Mouse (Mus musculus): Measurements from ENCODE around the gene Tcam1. TPM values are rescaled to one million over a fixed set of nuclear protein-coding genes. Genes with fewer than 3 reads are reported as not detected.

Gene Tcam1
- polyA plus RNA-seq, 1 experiment from 2014 or later: 0.15 TPM

GRCm38 (mm10) chr11:106283371-106283770 is 6.9 kb downstream of the Tcam1 start:
- H3K4me3 ChIP-seq: no peak overlapping the region
- H3K27me3 ChIP-seq (ENCODE audit: poor library complexity, severe bottlenecking): no peaks in the 10 kb centered on the region
- no peaks in the 10 kb centered on the region; the same call in 1 of the 2 replicates for H3K4me1 ChIP-seq
- 84% methylated on average over 4 of the region's 4 CpGs for WGBS
- no peaks in the 10 kb centered on the region for H3K36me3 ChIP-seq (replicated peaks)
- H3K9me3 ChIP-seq: no peaks in the 10 kb centered on the region
- H3K27ac ChIP-seq: no peak overlapping the region
- no peak for DNase-seq (ENCODE audit: extremely low spot score, low spot score)

- 83% methylated on average over 8 of the region's 8 CpGs for WGBS
Measured at GRCm38 (mm10) chr11:106284126-106284525, 7.7 kb downstream of the Tcam1 start.

DNA sequence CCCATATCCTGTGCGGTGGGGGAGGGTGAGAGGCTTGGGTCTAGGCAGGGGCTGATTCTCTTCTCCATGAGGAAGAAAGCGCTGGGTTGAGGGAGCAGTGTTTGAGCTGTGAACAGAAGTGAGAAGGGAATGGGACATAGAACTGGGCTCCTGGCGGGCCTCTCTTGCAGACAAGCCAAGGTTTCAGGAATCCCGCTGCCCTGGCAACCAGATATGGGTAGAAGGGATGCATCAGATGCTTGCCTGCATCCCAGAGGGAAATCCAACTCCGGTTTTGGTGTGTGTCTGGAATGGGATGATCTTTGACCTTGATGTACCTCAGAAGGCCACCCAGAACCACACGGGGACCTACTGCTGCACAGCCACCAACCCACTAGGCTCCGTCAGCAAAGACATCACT is 9.7 kb downstream of the Tcam1 start:
- Histone ChIP-seq H3K4me3 (no peak overlapping the region), H3K27me3 (ENCODE audit: poor library complexity, severe bottlenecking) (no peaks in the 10 kb centered on the region), H3K4me1 (no peaks in the 10 kb centered on the region; the same call in 1 of the 2 replicates), H3K36me3 (replicated peaks) (no peaks in the 10 kb centered on the region), H3K9me3 (no peaks in the 10 kb centered on the region), H3K27ac (no peak overlapping the region)
- 91% methylated on average over 7 of the region's 7 CpGs for WGBS
- no peak for DNase-seq (ENCODE audit: extremely low spot score, low spot score)

More at GRCm38 (mm10) chr11:106284126-106284525, 7.7 kb downstream of the Tcam1 start:
- H3K36me3 ChIP-seq (replicated peaks): no peaks in the 10 kb centered on the region
- no peaks in the 10 kb centered on the region; the same call in 1 of the 2 replicates for H3K4me1 ChIP-seq
- H3K27me3 ChIP-seq (ENCODE audit: poor library complexity, severe bottlenecking): no peaks in the 10 kb centered on the region
- H3K4me3 ChIP-seq: no peak overlapping the region
- no peak for DNase-seq (ENCODE audit: extremely low spot score, low spot score)
- no peak overlapping the region for H3K27ac ChIP-seq
- no peaks in the 10 kb centered on the region for H3K9me3 ChIP-seq

- Histone ChIP-seq H3K36me3 (replicated peaks) (no peaks in the 10 kb centered on the region), H3K27ac (no peak overlapping the region), H3K4me3 (no peak overlapping the region), H3K9me3 (no peaks in the 10 kb centered on the region), H3K4me1 (no peaks in the 10 kb centered on the region; the same call in 1 of the 2 replicates), H3K27me3 (ENCODE audit: poor library complexity, severe bottlenecking) (no peaks in the 10 kb centered on the region)
- DNase-seq (ENCODE audit: extremely low spot score, low spot score): no peak
- WGBS: 83% methylated on average over 11 of the region's 11 CpGs
Measured at GRCm38 (mm10) chr11:106286987-106287386, 10.5 kb downstream of the Tcam1 start.

GRCm38 (mm10) chr11:106289369-106289768 is 12.9 kb downstream of the Tcam1 start:
- Histone ChIP-seq H3K36me3 (replicated peaks) (no peaks in the 10 kb centered on the region), H3K27me3 (ENCODE audit: poor library complexity, severe bottlenecking) (no peaks in the 10 kb centered on the region), H3K27ac (no peak overlapping the region), H3K4me1 (no peaks in the 10 kb centered on the region), H3K4me3 (no peak overlapping the region), H3K9me3 (peaks cover 2% of the 10 kb centered on the region; the same call in 1 of the 2 replicates)
- 84% methylated on average over 8 of the region's 8 CpGs for WGBS
- no peak for DNase-seq (ENCODE audit: extremely low spot score, low spot score)

DNA sequence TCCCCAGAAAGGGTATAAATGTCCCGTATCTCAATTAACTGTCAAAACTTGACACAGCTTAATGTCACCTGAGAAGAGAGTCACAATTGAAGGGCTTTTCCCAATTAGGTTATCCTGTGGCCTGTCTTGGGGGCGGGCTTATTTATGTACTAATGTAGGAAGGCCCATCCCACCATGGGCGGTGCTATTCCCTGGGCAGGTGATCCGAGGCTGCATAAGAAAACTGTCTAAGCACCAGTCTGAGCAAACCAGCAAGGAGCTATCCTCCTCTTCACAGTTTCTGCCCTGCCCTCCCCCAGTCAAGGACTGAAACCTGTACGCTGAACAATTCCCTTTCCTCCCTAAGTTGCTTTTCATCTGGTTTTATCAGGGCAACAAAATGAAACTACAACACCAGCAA is 13.9 kb downstream of the Tcam1 start:
- H3K4me3 ChIP-seq: no peak overlapping the region
- no peaks in the 10 kb centered on the region for H3K27me3 ChIP-seq (ENCODE audit: poor library complexity, severe bottlenecking)
- H3K36me3 ChIP-seq (replicated peaks): no peaks in the 10 kb centered on the region
- no peak for DNase-seq (ENCODE audit: extremely low spot score, low spot score)
- H3K9me3 ChIP-seq: peaks cover 2% of the 10 kb centered on the region; the same call in 1 of the 2 replicates
- H3K27ac ChIP-seq: no peak overlapping the region
- WGBS: 89% methylated on average over 5 of the region's 5 CpGs
- H3K4me1 ChIP-seq: no peaks in the 10 kb centered on the region

GRCm38 (mm10) chr11:106291861-106292260 is 15.4 kb downstream of the Tcam1 start:
- Histone ChIP-seq H3K4me1 (no peaks in the 10 kb centered on the region), H3K36me3 (replicated peaks) (no peaks in the 10 kb centered on the region), H3K27ac (no peak overlapping the region), H3K9me3 (peaks cover 2% of the 10 kb centered on the region; the same call in 1 of the 2 replicates), H3K27me3 (ENCODE audit: poor library complexity, severe bottlenecking) (no peaks in the 10 kb centered on the region), H3K4me3 (no peak overlapping the region)
- no peak for DNase-seq (ENCODE audit: extremely low spot score, low spot score)
- 91% methylated on average over 2 of the region's 2 CpGs for WGBS

DNA sequence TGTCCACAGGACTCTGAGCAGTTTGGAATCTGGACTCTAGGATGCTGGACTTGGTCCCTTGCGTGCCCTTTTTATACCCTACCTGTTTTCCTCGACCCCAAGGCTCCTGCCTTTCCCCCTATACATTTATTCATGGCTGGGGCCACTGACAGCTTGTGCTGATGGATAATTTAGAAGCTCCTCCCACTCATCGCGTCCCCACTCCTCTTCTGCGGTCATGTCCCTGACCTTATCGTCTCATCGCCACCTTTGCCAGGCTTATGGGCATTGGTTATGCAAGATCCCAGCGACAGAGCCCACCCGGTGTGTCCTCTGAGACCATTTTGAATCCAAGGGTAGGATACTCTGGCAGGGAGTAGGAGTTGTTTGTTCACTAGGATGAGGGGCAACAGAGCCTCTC is 25.3 kb downstream of the Tcam1 start, which contains the start of gene Gh:
Gene Gh, minus strand, starts transcription at position 101 of the 400 bp plus-strand sequence.
- H3K9me3 ChIP-seq: no peaks in the 10 kb centered on the region
- WGBS: 84% methylated on average over 9 of the region's 9 CpGs
- H3K36me3 ChIP-seq (replicated peaks): no peaks in the 10 kb centered on the region
- H3K27ac ChIP-seq: no peak within 1 kb of the TSS
- DNase-seq (ENCODE audit: extremely low spot score, low spot score): no peak
- no peak within 1 kb of the TSS for H3K4me3 ChIP-seq
- no peaks in the 10 kb centered on the region for H3K27me3 ChIP-seq (ENCODE audit: poor library complexity, severe bottlenecking)
- no peaks in the 10 kb centered on the region for H3K4me1 ChIP-seq

GRCm38 (mm10) chr11:106302634-106303033 is 26.2 kb downstream of the Tcam1 start:
- Histone ChIP-seq H3K4me1 (no peaks in the 10 kb centered on the region), H3K9me3 (no peaks in the 10 kb centered on the region), H3K27me3 (ENCODE audit: poor library complexity, severe bottlenecking) (no peaks in the 10 kb centered on the region), H3K36me3 (replicated peaks) (no peaks in the 10 kb centered on the region), H3K27ac (no peak overlapping the region), H3K4me3 (no peak overlapping the region)
- DNase-seq (ENCODE audit: extremely low spot score, low spot score): peak; percentile 64
- WGBS: 13% methylated on average over 2 of the region's 2 CpGs

GRCm38 (mm10) chr11:106305348-106306064 is 29.0 kb downstream of the Tcam1 start:
- DNase-seq (ENCODE audit: extremely low spot score, low spot score): no peak
- Histone ChIP-seq H3K4me1 (peaks cover 11% of the 10 kb centered on the region), H3K27me3 (ENCODE audit: poor library complexity, severe bottlenecking) (no peaks in the 10 kb centered on the region), H3K36me3 (replicated peaks) (no peaks in the 10 kb centered on the region), H3K27ac (no peak overlapping the region), H3K9me3 (no peaks in the 10 kb centered on the region), H3K4me3 (no peak overlapping the region)
- 89% methylated on average over 10 of the region's 10 CpGs for WGBS

GRCm38 (mm10) chr11:106306065-106306385 is 29.6 kb downstream of the Tcam1 start:
- peaks cover 12% of the 10 kb centered on the region for H3K4me1 ChIP-seq
- H3K27ac ChIP-seq: no peak overlapping the region
- WGBS: 90% methylated on average over 3 of the region's 3 CpGs
- no peaks in the 10 kb centered on the region for H3K27me3 ChIP-seq (ENCODE audit: poor library complexity, severe bottlenecking)
- H3K36me3 ChIP-seq (replicated peaks): no peaks in the 10 kb centered on the region
- H3K4me3 ChIP-seq: no peak overlapping the region
- DNase-seq (ENCODE audit: extremely low spot score, low spot score): no peak
- no peaks in the 10 kb centered on the region for H3K9me3 ChIP-seq

DNA sequence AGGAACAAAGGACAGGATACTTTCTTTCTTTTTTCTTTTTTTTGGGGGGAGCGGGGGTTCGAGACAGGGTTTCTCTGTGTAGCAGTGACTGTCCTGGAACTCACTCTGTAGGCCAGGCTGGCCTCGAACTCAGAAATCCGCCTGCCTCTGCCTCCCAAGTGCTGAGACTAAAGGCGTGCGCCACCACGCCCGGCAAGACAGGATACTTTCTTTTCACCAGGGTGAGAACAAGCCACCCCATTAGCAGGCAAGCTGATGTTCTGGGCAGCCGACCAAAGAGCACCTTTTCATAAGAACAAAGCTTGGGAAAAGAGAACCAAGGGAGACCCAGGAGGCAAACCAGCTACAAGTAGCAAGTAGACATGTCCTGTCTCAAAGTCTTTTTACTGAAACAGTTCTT is 30.3 kb downstream of the Tcam1 start:
- no peak for DNase-seq (ENCODE audit: extremely low spot score, low spot score)
- no peak overlapping the region for H3K27ac ChIP-seq
- H3K9me3 ChIP-seq: no peaks in the 10 kb centered on the region
- H3K27me3 ChIP-seq (ENCODE audit: poor library complexity, severe bottlenecking): no peaks in the 10 kb centered on the region
- 86% methylated on average over 9 of the region's 9 CpGs for WGBS
- peaks cover 12% of the 10 kb centered on the region for H3K4me1 ChIP-seq
- H3K36me3 ChIP-seq (replicated peaks): no peaks in the 10 kb centered on the region
- no peak overlapping the region for H3K4me3 ChIP-seq

GRCm38 (mm10) chr11:106307432-106307831 is 31.0 kb downstream of the Tcam1 start:
- Histone ChIP-seq H3K4me3 (no peak overlapping the region), H3K9me3 (no peaks in the 10 kb centered on the region), H3K27me3 (ENCODE audit: poor library complexity, severe bottlenecking) (no peaks in the 10 kb centered on the region), H3K27ac (no peak overlapping the region), H3K36me3 (replicated peaks) (no peaks in the 10 kb centered on the region), H3K4me1 (peaks cover 12% of the 10 kb centered on the region)
- no peak for DNase-seq (ENCODE audit: extremely low spot score, low spot score)
- WGBS: 89% methylated on average over 5 of the region's 5 CpGs

Data from forebrain, embryonic 10.5 days (tissue).